Mouse (Mus musculus): ENCODE data around the gene Tmub1. TPM values are rescaled to one million over a fixed set of nuclear protein-coding genes. Genes with fewer than 3 reads are reported as not detected.
A peak's percentile ranks its signal among the peaks of the same experiment; 100 is the strongest.

The Tmub1 gene
- total and polyA plus RNA-seq, 2 experiments from 2014 or later = 65.5 to 91.5 TPM

DNA sequence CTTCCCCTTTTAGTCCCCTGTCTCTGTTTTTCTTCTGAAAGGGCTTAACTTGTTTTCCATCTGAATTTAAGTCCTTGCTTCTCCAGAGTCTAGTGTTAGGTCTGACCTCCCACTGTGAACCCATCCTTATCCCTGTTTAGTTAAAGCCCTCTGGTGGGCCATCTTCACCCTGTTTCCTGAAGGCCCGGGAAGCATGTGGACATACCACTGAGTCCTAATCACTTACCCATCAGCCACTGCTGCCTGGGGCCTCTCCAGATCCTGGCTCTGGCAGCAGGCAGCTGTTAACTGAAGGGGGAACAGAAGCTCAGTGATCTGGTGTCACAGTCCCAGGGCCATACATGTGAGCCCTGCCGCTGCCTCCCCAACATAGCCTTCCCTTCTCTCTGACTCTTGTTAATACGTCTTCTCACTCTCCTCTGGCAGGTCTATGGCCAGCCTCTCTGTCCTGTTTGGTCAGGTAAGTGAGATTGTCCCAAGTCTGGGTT lies 42.2 kb downstream of the Tmub1 start:
- Histone ChIP-seq H3K4me3 (ENCODE audit: low read depth, low read length) (no peak overlapping the region), H3K9me3 (ENCODE audit: low read length) (no peaks in the 10 kb centered on the region), H3K9ac (replicated peaks; ENCODE audit: low read length, poor library complexity, severe bottlenecking) (no peak overlapping the region), H3K27me3 (ENCODE audit: insufficient read depth, low read length) (no peaks in the 10 kb centered on the region), H3K27ac (ENCODE audit: low read depth, low read length) (no peak overlapping the region), H3K36me3 (ENCODE audit: insufficient read depth, low read length) (peaks cover 24% of the 10 kb centered on the region), H3K4me2 (ENCODE audit: low read depth, low read length, poor library complexity, severe bottlenecking) (no peak overlapping the region), H3K4me1 (ENCODE audit: insufficient read depth, low read length) (no peaks in the 10 kb centered on the region)
- ATAC-seq (ENCODE audit: low FRiP score) (no peak), DNase-seq (ENCODE audit: low spot score) (no peak)
- WGBS = 70% methylated on average over 3 of the region's 3 CpGs
- no peak for TF ChIP-seq CTCF (IDR thresholded peaks at IDR 0.05)

- DNase-seq (ENCODE audit: low spot score) (no peak), ATAC-seq (ENCODE audit: low FRiP score) (no peak)
- Histone ChIP-seq H3K9me3 (ENCODE audit: low read length) (no peaks in the 10 kb centered on the region), H3K27ac (ENCODE audit: low read depth, low read length) (no peak overlapping the region), H3K9ac (replicated peaks; ENCODE audit: low read length, poor library complexity, severe bottlenecking) (no peak overlapping the region), H3K4me2 (ENCODE audit: low read depth, low read length, poor library complexity, severe bottlenecking) (no peak overlapping the region), H3K4me3 (ENCODE audit: low read depth, low read length) (no peak overlapping the region), H3K36me3 (ENCODE audit: insufficient read depth, low read length) (peaks cover 28% of the 10 kb centered on the region), H3K27me3 (ENCODE audit: insufficient read depth, low read length) (no peaks in the 10 kb centered on the region), H3K4me1 (ENCODE audit: insufficient read depth, low read length) (no peaks in the 10 kb centered on the region)
- WGBS = 80% methylated on average over 6 of the region's 6 CpGs
- no peak for TF ChIP-seq CTCF (IDR thresholded peaks at IDR 0.05)
These were observed 42.9 kb downstream of the Tmub1 start for GRCm38 (mm10) chr5:24404594-24405360.

DNA sequence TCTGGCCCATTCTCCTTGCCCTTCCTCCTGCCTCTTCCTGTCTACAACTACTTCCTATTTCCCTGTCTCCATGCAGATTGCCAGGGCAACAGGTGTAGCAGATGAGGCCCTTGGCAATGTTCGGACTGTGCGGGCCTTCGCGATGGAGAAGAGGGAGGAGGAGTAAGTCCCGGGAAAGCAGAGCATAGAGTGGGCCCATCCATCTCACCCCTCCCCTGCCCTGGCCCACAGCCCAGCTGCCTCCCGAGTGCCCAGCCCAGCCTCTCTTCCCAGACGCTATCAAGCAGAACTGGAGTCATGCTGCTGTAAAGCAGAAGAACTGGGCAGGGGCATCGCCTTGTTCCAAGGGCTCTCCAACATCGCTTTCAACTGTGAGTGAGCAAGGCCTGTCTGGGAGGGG lies 45.7 kb downstream of the Tmub1 start:
- 74% methylated on average over 9 of the region's 9 CpGs for WGBS
- Histone ChIP-seq H3K27ac (ENCODE audit: low read depth, low read length) (no peak overlapping the region), H3K27me3 (ENCODE audit: insufficient read depth, low read length) (no peaks in the 10 kb centered on the region), H3K4me3 (ENCODE audit: low read depth, low read length) (no peak overlapping the region), H3K9ac (replicated peaks; ENCODE audit: low read length, poor library complexity, severe bottlenecking) (no peak overlapping the region), H3K36me3 (ENCODE audit: insufficient read depth, low read length) (peaks cover 29% of the 10 kb centered on the region), H3K9me3 (ENCODE audit: low read length) (no peaks in the 10 kb centered on the region), H3K4me2 (ENCODE audit: low read depth, low read length, poor library complexity, severe bottlenecking) (no peak overlapping the region), H3K4me1 (ENCODE audit: insufficient read depth, low read length) (no peaks in the 10 kb centered on the region)
- ATAC-seq (ENCODE audit: low FRiP score) (peak; percentile 8; the same call in 1 of the 2 replicates), DNase-seq (ENCODE audit: low spot score) (peak; percentile 59)
- TF ChIP-seq CTCF (IDR thresholded peaks at IDR 0.05) = no peak

DNA sequence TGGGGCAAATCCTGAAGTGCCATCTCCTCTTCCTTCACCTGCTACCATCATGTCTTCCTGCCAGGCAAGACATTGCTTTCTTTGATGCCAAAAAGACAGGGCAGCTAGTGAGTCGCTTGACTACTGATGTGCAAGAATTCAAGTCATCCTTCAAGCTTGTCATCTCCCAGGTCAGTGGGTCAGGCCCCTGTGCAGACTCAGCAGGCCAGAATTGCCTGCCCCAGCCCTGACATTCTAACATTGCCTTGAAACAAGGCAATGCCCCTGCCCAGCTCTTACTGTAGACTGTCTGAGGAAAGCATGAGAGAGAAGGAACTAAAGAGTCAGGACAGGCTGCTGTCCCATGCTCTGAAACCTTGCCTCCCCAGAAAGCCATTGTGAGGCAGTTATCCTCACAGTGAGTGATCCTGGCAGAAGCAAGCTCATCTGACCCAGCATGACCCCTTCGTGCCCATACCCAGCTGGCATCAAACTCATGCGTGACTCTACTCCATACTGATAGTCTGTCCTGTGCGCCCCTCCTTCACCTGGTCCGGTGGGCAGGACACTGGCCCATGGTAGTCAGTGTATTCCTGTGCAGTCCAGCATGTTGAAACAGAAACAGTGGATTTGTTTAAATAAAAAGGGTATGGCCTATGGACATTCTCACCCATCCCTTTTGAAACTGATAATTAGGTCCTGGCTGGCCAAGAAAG lies 46.6 kb downstream of the Tmub1 start:
- Histone ChIP-seq H3K36me3 (ENCODE audit: insufficient read depth, low read length) (peaks cover 29% of the 10 kb centered on the region), H3K9ac (replicated peaks; ENCODE audit: low read length, poor library complexity, severe bottlenecking) (no peak overlapping the region), H3K27me3 (ENCODE audit: insufficient read depth, low read length) (no peaks in the 10 kb centered on the region), H3K9me3 (ENCODE audit: low read length) (no peaks in the 10 kb centered on the region), H3K4me3 (ENCODE audit: low read depth, low read length) (no peak overlapping the region), H3K4me1 (ENCODE audit: insufficient read depth, low read length) (no peaks in the 10 kb centered on the region), H3K27ac (ENCODE audit: low read depth, low read length) (no peak overlapping the region), H3K4me2 (ENCODE audit: low read depth, low read length, poor library complexity, severe bottlenecking) (no peak overlapping the region)
- no peak for DNase-seq (ENCODE audit: low spot score)
- WGBS = 95% methylated on average over 5 of the region's 5 CpGs
- peak; percentile 28; the same call in 1 of the 2 replicates for ATAC-seq (ENCODE audit: low FRiP score)
- no peak for TF ChIP-seq CTCF (IDR thresholded peaks at IDR 0.05)

DNA sequence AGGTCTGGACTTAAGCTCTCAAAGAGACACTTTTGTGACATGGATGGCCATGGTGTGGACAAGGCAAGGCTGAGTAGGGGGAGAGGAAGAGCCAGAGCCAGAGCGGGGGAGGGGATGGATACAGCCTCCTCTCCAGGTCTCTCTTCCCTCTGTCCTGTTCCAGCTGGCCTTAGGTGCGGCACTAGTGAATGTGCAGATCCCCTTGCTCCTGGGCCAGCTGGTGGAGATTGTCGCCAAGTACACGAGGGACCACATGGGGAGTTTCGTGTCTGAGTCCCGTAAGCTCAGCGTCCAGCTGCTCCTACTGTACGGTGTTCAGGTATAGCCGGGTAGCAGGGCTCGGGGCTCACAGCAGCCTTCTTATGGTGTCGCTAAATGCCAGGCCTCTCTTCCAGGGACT lies 47.3 kb downstream of the Tmub1 start:
- Histone ChIP-seq H3K9me3 (ENCODE audit: low read length) (no peaks in the 10 kb centered on the region), H3K27ac (ENCODE audit: low read depth, low read length) (no peak overlapping the region), H3K27me3 (ENCODE audit: insufficient read depth, low read length) (no peaks in the 10 kb centered on the region), H3K9ac (replicated peaks; ENCODE audit: low read length, poor library complexity, severe bottlenecking) (no peak overlapping the region), H3K4me1 (ENCODE audit: insufficient read depth, low read length) (no peaks in the 10 kb centered on the region), H3K4me2 (ENCODE audit: low read depth, low read length, poor library complexity, severe bottlenecking) (no peak overlapping the region), H3K36me3 (ENCODE audit: insufficient read depth, low read length) (peaks cover 29% of the 10 kb centered on the region), H3K4me3 (ENCODE audit: low read depth, low read length) (no peak overlapping the region)
- no peak for ATAC-seq (ENCODE audit: low FRiP score)
- no peak for DNase-seq (ENCODE audit: low spot score)
- no peak for TF ChIP-seq CTCF (IDR thresholded peaks at IDR 0.05)
- 92% methylated on average over 11 of the region's 11 CpGs for WGBS

- H3K4me3 ChIP-seq (ENCODE audit: low read depth, low read length) = no peak overlapping the region
- H3K4me1 ChIP-seq (ENCODE audit: insufficient read depth, low read length) = no peaks in the 10 kb centered on the region
- no peak for TF ChIP-seq CTCF (IDR thresholded peaks at IDR 0.05)
- no peaks in the 10 kb centered on the region for H3K27me3 ChIP-seq (ENCODE audit: insufficient read depth, low read length)
- H3K27ac ChIP-seq (ENCODE audit: low read depth, low read length) = no peak overlapping the region
- ATAC-seq (ENCODE audit: low FRiP score) = no peak
- no peak overlapping the region for H3K4me2 ChIP-seq (ENCODE audit: low read depth, low read length, poor library complexity, severe bottlenecking)
- no peak for DNase-seq (ENCODE audit: low spot score)
- no peak overlapping the region for H3K9ac ChIP-seq (replicated peaks; ENCODE audit: low read length, poor library complexity, severe bottlenecking)
- H3K36me3 ChIP-seq (ENCODE audit: insufficient read depth, low read length) = peaks cover 26% of the 10 kb centered on the region
- no peaks in the 10 kb centered on the region for H3K9me3 ChIP-seq (ENCODE audit: low read length)
- WGBS = 90% methylated on average over 10 of the region's 10 CpGs
These were observed 48.0 kb downstream of the Tmub1 start for GRCm38 (mm10) chr5:24399686-24400085.

Measured in midbrain, postnatal 0 days (tissue).